Mouse (Mus musculus) spleen, adult 2 months (tissue): ENCODE measurements around the gene Fam117a.
A peak's percentile ranks its signal among the peaks of the same experiment; 100 is the strongest.

Experiments used
- CTCF ChIP-seq: fragments of 200-500 bp; IDR thresholded peaks from 2 replicates; pipeline ENCODE4 v1.5.1; 2011; ENCODE audit warnings: mild to moderate bottlenecking, inconsistent platforms; ENCODE audit not compliant: insufficient read depth, insufficient read length, insufficient replicate concordance; ENCODE audit errors: extremely low read depth
- POLR2A ChIP-seq: fragments of 200-500 bp; IDR thresholded peaks from 2 replicates; pipeline ENCODE4 v1.6.1; 2011; ENCODE audit warnings: low read depth, low read length, inconsistent platforms

DNA sequence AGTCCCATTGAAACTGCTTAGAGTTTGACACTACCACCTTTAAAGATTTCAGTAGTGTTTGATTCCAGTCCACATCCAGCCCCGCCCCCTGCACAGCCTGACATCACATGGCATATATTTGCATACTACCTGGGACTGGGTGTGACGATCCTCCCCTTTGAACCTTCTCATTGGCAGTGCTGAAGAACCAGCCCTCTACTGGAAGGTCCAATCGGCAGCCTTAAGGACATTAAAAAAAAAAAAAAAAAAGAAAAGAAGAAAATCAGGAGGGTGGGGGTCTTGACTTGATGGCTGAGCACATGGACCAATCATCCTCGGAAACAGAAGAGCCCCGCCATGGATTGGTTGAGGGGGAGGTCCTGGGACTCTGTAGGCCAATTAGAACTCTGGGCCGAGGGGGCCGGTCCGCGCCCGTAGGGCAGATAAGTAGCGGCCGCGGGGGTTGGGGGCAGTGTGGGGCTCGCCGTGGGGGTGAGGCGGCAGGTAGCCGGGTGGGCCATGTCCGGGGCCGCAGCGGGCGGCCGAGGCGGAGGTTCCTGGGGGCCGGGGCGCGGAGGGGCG, at the start of gene Fam117a:
- TF ChIP-seq CTCF (no peak), POLR2A (peak; percentile 91)
